Mouse (Mus musculus) hindbrain, embryonic 14.5 days (tissue): ENCODE measurements at regions not wholly inside any gene's neighbourhood (a gene's known extent, or its start where the extent isn't known, plus 50 kb on each side); places are given as distances from the start of the nearest gene placed in this dataset.
A peak's percentile ranks its signal among the peaks of the same experiment; 100 is the strongest.

Experiments used
- ATAC-seq: fragments of 200-750 bp; cut with Nextera tagmentation; 2 replicates; pipeline ENCODE4 v1.8.0; 2017; ENCODE audit warnings: moderate number of reproducible peaks, mild to moderate bottlenecking, moderate TSS enrichment, moderate library complexity; ENCODE audit not compliant: low FRiP score
- DNase-seq: peaks from one replicate; pipeline ENCODE4 v3.0.0-alpha.2; 2015; ENCODE audit warnings: low spot score
- H3K27ac ChIP-seq: fragments of 300-500 bp; sonication (generic); 2 replicates; pipeline ENCODE4 v1.5.1; 2014; ENCODE audit warnings: mild to moderate bottlenecking, moderate library complexity
- H3K27me3 ChIP-seq: fragments of 300-500 bp; sonication (generic); 2 replicates; pipeline ENCODE4 v1.6.1; 2014; ENCODE audit warnings: mild to moderate bottlenecking, low read length, mixed read lengths; ENCODE audit not compliant: control insufficient read depth, insufficient read depth
- H3K36me3 ChIP-seq: fragments of 300-500 bp; sonication (generic); replicated peaks from 2 replicates; pipeline ENCODE4 v1.6.1; 2014; ENCODE audit not compliant: control insufficient read depth, insufficient read depth
- H3K4me1 ChIP-seq: fragments of 300-500 bp; sonication (generic); replicated peaks from 2 replicates; pipeline ENCODE4 v1.6.1; 2014; ENCODE audit warnings: antibody characterized with exemption, low read length, mixed read lengths; ENCODE audit not compliant: control insufficient read depth, insufficient read depth
- H3K4me2 ChIP-seq: fragments of 300-500 bp; sonication (generic); replicated peaks from 2 replicates; pipeline ENCODE4 v1.6.1; 2014; ENCODE audit warnings: mild to moderate bottlenecking, moderate library complexity
- H3K4me3 ChIP-seq: fragments of 300-500 bp; sonication (generic); replicated peaks from 2 replicates; pipeline ENCODE4 v1.5.1; 2014; ENCODE audit warnings: mild to moderate bottlenecking, low read length
- H3K9ac ChIP-seq: fragments of 300-500 bp; sonication (generic); 2 replicates; pipeline ENCODE4 v1.6.1; 2014
- H3K9me3 ChIP-seq: fragments of 300-500 bp; sonication (generic); 2 replicates; pipeline ENCODE4 v1.6.1; 2016; ENCODE audit warnings: low read length; ENCODE audit not compliant: control insufficient read depth
- WGBS: fragments of 180-500 bp; shearing (Covaris S2); extraction: QIAGEN DNeasy Blood & Tissue Kit; methylation state at CpG from one replicate; pipeline ENCODE4 v1.1.7; 2014; 5-methylcytosine and 5-hydroxymethylcytosine counted together

DNA sequence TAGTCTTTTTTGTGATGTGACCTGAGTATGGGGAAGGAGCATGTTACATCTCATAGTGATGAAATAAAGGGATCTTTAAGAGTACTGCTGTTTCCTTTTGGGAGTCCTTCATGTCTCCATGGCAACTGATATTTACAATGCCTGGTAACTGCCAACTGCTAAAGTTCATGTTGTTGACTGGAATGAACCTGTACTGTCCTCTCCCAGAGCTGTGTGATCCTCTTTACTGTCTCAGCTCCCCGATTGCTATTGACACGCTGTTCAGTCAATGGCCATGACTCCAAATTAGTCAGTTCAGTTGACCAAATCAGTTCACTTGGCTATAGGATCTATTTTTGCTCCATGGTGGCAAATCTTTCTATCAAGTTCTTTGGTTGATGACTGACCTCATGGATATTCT is 167.8 kb upstream of the H2al1a start:
- Histone ChIP-seq H3K4me2 (no peak overlapping the region), H3K4me1 (no peaks in the 10 kb centered on the region), H3K9me3 (no peaks in the 10 kb centered on the region), H3K9ac (no peak overlapping the region), H3K36me3 (no peaks in the 10 kb centered on the region), H3K27ac (no peak overlapping the region), H3K27me3 (no peaks in the 10 kb centered on the region; the same call in 1 of the 2 replicates), H3K4me3 (no peak overlapping the region)
- ATAC-seq: no peak
- no peak for DNase-seq
- 88% methylated on average over 2 of the region's 2 CpGs for WGBS

DNA sequence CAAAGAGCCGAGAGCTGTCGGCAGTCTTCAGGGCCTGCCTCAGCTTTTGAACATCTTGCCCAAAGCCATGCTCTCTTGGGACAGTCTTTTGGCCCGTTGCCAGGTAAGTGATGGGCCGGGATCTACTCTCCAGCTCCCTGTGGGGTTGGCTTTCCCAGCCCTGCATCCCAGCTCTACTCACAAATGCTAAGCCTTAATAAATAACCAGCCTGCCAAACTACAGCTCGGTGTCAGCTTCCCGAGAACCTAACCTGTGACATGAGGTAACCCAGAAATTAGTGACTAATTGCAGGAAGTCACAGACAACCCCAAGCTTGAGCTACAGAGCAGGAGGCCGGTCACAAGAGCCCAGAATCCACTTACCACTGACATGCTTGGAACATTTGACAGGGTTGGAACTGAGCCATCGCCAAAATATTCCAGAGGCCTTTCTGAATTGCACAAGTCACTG is 159.1 kb upstream of the H2al1a start:
- no peak overlapping the region for H3K9ac ChIP-seq
- 55% methylated on average over 8 of the region's 8 CpGs for WGBS
- H3K27ac ChIP-seq: no peak overlapping the region
- H3K4me1 ChIP-seq: 0 out of 2 replicates have a peak, but pooled peaks cover 3% of the 10 kb centered on the region
- DNase-seq (peak; percentile 54), ATAC-seq (peak; percentile 34; the same call in 1 of the 2 replicates)
- no peaks in the 10 kb centered on the region for H3K36me3 ChIP-seq
- H3K4me3 ChIP-seq: no peak overlapping the region
- no peaks in the 10 kb centered on the region for H3K27me3 ChIP-seq
- H3K9me3 ChIP-seq: no peaks in the 10 kb centered on the region
- H3K4me2 ChIP-seq: no peak overlapping the region

DNA sequence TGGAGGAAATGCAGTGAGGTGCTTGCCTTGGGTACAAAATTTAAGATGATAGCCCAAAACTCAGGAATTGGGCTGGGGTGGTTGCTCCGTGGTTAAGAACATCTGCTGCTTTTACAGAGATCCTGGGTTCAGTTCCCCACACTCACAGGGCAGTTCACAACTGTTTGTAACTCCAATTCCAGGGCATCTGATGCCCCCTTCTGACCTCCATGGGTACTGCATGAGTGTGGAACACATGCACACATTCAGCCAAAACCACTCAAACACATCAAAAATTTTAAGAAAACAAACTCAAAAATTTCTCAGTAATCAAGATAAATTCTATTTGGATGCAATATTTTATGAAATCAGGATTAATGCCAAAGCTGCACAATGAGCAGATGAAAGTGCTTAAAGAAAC is 157.8 kb upstream of the H2al1a start:
- 0 out of 2 replicates have a peak, but pooled peaks cover 3% of the 10 kb centered on the region for H3K4me1 ChIP-seq
- H3K4me3 ChIP-seq: no peak overlapping the region
- ATAC-seq (no peak), DNase-seq (no peak)
- 90% methylated on average over 1 of the region's 1 CpGs for WGBS
- H3K36me3 ChIP-seq: no peaks in the 10 kb centered on the region
- no peak overlapping the region for H3K4me2 ChIP-seq
- H3K9ac ChIP-seq: no peak overlapping the region
- no peak overlapping the region for H3K27ac ChIP-seq
- H3K9me3 ChIP-seq: no peaks in the 10 kb centered on the region
- H3K27me3 ChIP-seq: no peaks in the 10 kb centered on the region

DNA sequence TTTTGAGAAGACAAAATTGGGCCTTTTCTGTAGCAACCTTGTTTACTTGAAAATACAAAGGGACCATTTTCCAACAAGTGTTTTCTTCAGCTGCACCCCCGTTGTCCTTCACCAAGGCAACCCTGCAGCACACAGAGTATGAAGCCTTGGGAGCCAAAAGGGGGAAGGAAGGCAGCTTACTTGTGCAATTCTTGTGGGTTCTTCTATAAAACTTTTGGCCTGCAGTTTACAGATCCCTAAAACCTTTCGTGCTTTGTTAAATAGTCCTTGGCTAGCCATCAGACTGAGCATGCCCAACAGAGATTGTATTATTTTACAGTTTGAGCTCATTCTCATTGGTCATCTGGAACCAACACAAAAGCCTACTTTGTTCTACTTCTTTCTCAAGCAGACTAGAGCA is 140.6 kb upstream of the H2al1a start:
- Histone ChIP-seq H3K4me2 (no peak overlapping the region), H3K4me3 (no peak overlapping the region), H3K4me1 (no peaks in the 10 kb centered on the region), H3K36me3 (no peaks in the 10 kb centered on the region), H3K27me3 (no peaks in the 10 kb centered on the region), H3K27ac (no peak overlapping the region), H3K9me3 (no peaks in the 10 kb centered on the region), H3K9ac (no peak overlapping the region)
- DNase-seq (no peak), ATAC-seq (no peak)
- 62% methylated on average over 2 of the region's 2 CpGs for WGBS

DNA sequence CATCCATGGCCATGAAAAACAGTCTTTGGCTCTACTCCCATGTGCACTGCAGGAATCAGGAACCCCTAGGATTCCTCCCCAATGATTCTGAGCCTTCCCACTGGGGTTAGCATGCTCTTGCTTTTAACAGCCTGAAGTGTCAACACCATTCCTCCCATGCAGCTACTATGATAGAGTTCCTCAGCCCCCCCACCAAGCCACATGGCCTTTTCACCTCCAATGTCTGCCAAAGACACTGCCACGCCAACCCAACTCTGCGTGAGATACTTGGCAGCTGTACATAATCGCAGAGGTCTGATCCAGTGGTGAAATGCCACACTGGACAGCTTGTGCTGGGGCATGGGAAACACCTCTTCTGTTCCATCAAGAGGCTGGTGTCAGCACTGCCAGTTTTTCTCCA is 128.6 kb upstream of the H2al1a start:
- 91% methylated on average over 3 of the region's 3 CpGs for WGBS
- no peaks in the 10 kb centered on the region for H3K27me3 ChIP-seq
- H3K36me3 ChIP-seq: no peaks in the 10 kb centered on the region
- H3K4me2 ChIP-seq: no peak overlapping the region
- no peak for ATAC-seq
- H3K27ac ChIP-seq: no peak overlapping the region
- no peak overlapping the region for H3K9ac ChIP-seq
- H3K9me3 ChIP-seq: no peaks in the 10 kb centered on the region
- no peak for DNase-seq
- H3K4me1 ChIP-seq: no peaks in the 10 kb centered on the region
- no peak overlapping the region for H3K4me3 ChIP-seq

DNA sequence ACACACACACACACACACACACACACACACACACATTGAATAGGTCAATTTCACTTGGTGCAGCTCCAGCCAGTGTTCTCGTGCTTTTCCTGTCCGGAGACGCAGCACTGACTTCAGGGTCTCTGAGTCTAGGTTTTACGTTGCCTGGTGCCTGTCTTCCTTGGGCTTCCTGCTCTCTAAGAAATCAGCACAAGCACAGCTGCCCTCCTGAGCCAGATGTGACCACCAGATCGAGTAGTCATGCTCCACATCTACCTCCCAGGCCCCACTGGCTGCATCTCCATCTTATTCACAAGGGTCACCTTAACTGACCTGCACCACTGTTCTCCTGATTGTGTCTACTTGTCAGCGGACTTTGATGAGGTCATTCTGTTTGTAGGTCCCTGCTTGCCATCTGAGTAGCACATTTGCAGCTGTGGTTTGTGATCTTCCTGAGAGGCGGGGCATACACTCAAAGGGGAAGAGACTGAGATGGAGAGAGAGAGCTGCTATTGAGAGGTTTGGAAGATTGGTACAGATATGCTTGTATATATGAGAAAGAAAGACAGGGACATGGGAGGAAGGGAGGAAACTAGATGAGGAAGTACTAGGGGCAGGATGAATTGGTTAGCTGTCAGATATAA is 118.8 kb upstream of the H2al1a start:
- 69% methylated on average over 7 of the region's 7 CpGs for WGBS

DNA sequence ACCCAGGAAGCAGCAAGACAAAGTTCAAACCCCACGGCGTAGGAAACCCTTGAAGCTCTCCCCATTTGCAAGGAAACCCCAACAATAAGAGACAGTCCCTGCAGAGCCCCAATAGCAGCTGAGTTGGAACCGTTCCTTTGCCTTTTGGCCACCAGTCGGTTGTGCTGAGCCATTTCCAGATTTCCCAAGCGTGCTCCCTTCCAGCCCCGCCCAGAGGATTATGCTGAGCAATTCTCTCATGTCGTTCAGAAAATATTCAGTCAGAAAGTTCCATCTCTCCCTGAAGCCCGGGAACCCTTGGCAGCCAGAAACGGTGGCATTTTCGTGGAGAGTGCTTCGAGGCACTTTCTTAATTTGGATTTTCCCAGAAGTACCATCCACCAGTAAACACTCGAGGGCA is 117.2 kb upstream of the H2al1a start:
- H3K9ac ChIP-seq: no peak overlapping the region
- H3K27me3 ChIP-seq: no peaks in the 10 kb centered on the region
- no peaks in the 10 kb centered on the region for H3K36me3 ChIP-seq
- DNase-seq (no peak), ATAC-seq (no peak)
- H3K4me3 ChIP-seq: no peak overlapping the region
- H3K9me3 ChIP-seq: no peaks in the 10 kb centered on the region
- 79% methylated on average over 12 of the region's 12 CpGs for WGBS
- H3K27ac ChIP-seq: no peak overlapping the region
- no peak overlapping the region for H3K4me2 ChIP-seq
- no peaks in the 10 kb centered on the region for H3K4me1 ChIP-seq

More for the DNA sequence above, 118.8 kb upstream of the H2al1a start:
- Histone ChIP-seq H3K9ac (no peak overlapping the region), H3K9me3 (no peaks in the 10 kb centered on the region), H3K27me3 (no peaks in the 10 kb centered on the region), H3K4me1 (no peaks in the 10 kb centered on the region), H3K4me2 (no peak overlapping the region), H3K27ac (no peak overlapping the region), H3K36me3 (no peaks in the 10 kb centered on the region), H3K4me3 (no peak overlapping the region)
- ATAC-seq (no peak), DNase-seq (no peak)

DNA sequence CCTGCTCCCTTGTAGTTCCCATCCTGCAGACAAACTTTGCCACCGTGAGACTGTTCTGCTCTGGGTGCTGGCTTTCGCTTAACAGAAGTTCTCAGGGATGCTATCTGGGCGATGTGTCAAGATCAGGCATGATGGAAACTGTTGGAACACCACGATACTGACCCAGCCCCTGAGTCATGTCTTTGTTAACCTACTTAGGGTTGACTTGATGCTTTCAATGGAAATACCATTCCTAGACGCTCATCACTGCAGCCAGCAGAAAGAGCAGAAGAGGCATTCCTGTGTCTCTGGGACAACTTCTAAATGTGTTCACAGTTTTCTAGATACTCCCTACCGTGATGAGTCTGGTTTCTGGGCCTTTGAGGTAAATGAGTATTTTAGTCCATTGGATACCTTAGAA is 108.2 kb upstream of the H2al1a start:
- 88% methylated on average over 6 of the region's 6 CpGs for WGBS
- no peak overlapping the region for H3K4me3 ChIP-seq

DNA sequence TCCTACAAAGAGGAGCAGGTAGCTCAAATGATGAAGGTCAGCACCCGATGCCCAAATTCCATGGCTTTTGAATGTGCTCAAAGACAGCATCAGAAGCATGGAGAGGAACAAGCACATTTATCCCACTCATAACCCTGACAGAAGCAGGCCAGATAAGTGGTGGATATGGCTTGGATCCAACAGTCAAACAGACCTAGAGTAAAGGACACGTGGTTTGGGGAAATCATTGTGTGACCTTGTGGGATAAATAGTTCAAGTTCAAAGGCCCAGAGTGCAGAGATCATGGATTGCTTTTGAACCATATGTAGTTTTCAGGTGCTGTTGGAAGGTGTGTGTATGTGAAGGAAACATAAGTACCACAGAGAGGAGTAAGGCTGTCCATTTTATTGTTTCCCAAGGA is 94.9 kb upstream of the H2al1a start:
- Histone ChIP-seq H3K9me3 (no peaks in the 10 kb centered on the region), H3K4me1 (no peaks in the 10 kb centered on the region), H3K27me3 (0 out of 2 replicates have a peak, but pooled peaks cover 3% of the 10 kb centered on the region), H3K36me3 (no peaks in the 10 kb centered on the region), H3K4me2 (no peak overlapping the region), H3K4me3 (no peak overlapping the region), H3K9ac (no peak overlapping the region), H3K27ac (no peak overlapping the region)
- 85% methylated on average over 2 of the region's 2 CpGs for WGBS
- ATAC-seq: no peak
- DNase-seq: no peak

More for the DNA sequence above, 108.2 kb upstream of the H2al1a start:
- Histone ChIP-seq H3K36me3 (no peaks in the 10 kb centered on the region), H3K27ac (no peak overlapping the region), H3K9ac (no peak overlapping the region), H3K4me2 (no peak overlapping the region), H3K9me3 (no peaks in the 10 kb centered on the region), H3K4me1 (no peaks in the 10 kb centered on the region), H3K27me3 (no peaks in the 10 kb centered on the region)
- DNase-seq (no peak), ATAC-seq (no peak)

DNA sequence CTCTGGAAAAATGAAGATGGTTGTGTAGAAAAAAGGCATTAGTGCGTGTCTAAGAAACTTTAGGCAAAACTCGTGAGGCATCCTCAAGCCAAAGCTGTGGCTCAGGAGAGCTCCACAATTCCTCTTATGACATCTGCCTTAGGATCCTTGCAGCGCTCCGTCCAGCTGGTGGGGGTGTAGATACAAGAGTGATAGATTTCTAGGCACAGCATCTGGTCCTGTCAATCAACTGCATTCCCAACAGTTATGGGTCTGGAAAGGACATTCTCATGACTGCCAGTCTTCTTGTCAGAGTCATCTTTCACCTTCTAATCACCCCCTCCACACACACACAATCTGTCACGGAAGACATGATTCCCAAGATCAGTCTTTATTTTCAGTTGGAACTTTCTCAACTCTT is 89.2 kb upstream of the H2al1a start:
- DNase-seq: no peak
- 0 out of 2 replicates have a peak, but pooled peaks cover 3% of the 10 kb centered on the region for H3K27me3 ChIP-seq
- H3K27ac ChIP-seq: no peak overlapping the region
- H3K36me3 ChIP-seq: no peaks in the 10 kb centered on the region
- H3K4me2 ChIP-seq: no peak overlapping the region
- ATAC-seq: no peak
- no peaks in the 10 kb centered on the region for H3K4me1 ChIP-seq
- H3K4me3 ChIP-seq: no peak overlapping the region
- 77% methylated on average over 5 of the region's 5 CpGs for WGBS
- no peak overlapping the region for H3K9ac ChIP-seq
- no peaks in the 10 kb centered on the region for H3K9me3 ChIP-seq
